Mouse (Mus musculus) cortical plate, adult 2 months (tissue): ENCODE results near the gene Rnf123. TPM values are rescaled to one million over a fixed set of nuclear protein-coding genes. Genes with fewer than 3 reads are reported as not detected.

ENCODE experiments used
- H3K27ac ChIP-seq: fragments of 200-500 bp; 2 replicates; pipeline ENCODE4 v1.5.1; 2012; ENCODE audit warnings: low read length, control low read depth, inconsistent platforms; ENCODE audit not compliant: insufficient read depth
- H3K4me1 ChIP-seq: fragments of 200-500 bp; 2 replicates; pipeline ENCODE4 v1.6.1; 2011; ENCODE audit warnings: low read length; ENCODE audit not compliant: control insufficient read depth, insufficient read depth
- H3K4me3 ChIP-seq: fragments of 200-500 bp; 2 replicates; pipeline ENCODE4 v1.5.1; 2011; ENCODE audit warnings: mild to moderate bottlenecking, low read length, control low read depth; ENCODE audit not compliant: insufficient read depth
- CTCF ChIP-seq: fragments of 200-500 bp; IDR thresholded peaks from 2 replicates; pipeline ENCODE4 v1.5.1; 2011; ENCODE audit warnings: mild to moderate bottlenecking, control low read depth, low read length; ENCODE audit not compliant: insufficient read depth; ENCODE audit errors: extremely low read depth
- POLR2A ChIP-seq: fragments of 200-500 bp; IDR thresholded peaks from 2 replicates; pipeline ENCODE4 v1.6.1; 2011; ENCODE audit warnings: mild to moderate bottlenecking, low read length, control low read depth; ENCODE audit not compliant: insufficient read depth; ENCODE audit errors: extremely low read depth
- polyA plus RNA-seq: library from polyadenylated mRNA; depleted of rRNA; stranded (reverse); fragments of >200 nt; gene quantifications from 2 replicates; pipeline ENCODE4 v1.2.3, GENCODE M21; 2012

Gene Rnf123
- polyA plus RNA-seq, 1 experiment = 76.2 TPM

- Histone ChIP-seq H3K27ac (no peak overlapping the region), H3K4me3 (no peak overlapping the region; the same call in 1 of the 2 replicates)
- TF ChIP-seq CTCF (no peak), POLR2A (no peak)
These were observed 35.3 kb downstream of the Rnf123 start for GRCm38 (mm10) chr9:108047601-108048565.

GRCm38 (mm10) chr9:108046582-108046981 lies 36.6 kb downstream of the Rnf123 start:
- Histone ChIP-seq H3K27ac (no peak overlapping the region), H3K4me3 (no peak overlapping the region), H3K4me1 (0 out of 2 replicates have a peak, but pooled peaks cover 4% of the 10 kb centered on the region)
- TF ChIP-seq CTCF (no peak), POLR2A (no peak)

More at GRCm38 (mm10) chr9:108047601-108048565, 35.3 kb downstream of the Rnf123 start:
- H3K4me1 ChIP-seq = 0 out of 2 replicates have a peak, but pooled peaks cover 4% of the 10 kb centered on the region

- TF ChIP-seq POLR2A (no peak), CTCF (no peak)
- H3K27ac ChIP-seq = no peak overlapping the region
- no peak overlapping the region for H3K4me3 ChIP-seq
- H3K4me1 ChIP-seq = 0 out of 2 replicates have a peak, but pooled peaks cover 2% of the 10 kb centered on the region
These were observed 38.2 kb downstream of the Rnf123 start for GRCm38 (mm10) chr9:108044751-108045492.

GRCm38 (mm10) chr9:108035331-108036156 lies 47.6 kb downstream of the Rnf123 start:
- H3K4me1 ChIP-seq = no peaks in the 10 kb centered on the region
- H3K4me3 ChIP-seq = no peak overlapping the region
- no peak overlapping the region for H3K27ac ChIP-seq
- no peak for TF ChIP-seq CTCF
- TF ChIP-seq POLR2A = no peak

DNA sequence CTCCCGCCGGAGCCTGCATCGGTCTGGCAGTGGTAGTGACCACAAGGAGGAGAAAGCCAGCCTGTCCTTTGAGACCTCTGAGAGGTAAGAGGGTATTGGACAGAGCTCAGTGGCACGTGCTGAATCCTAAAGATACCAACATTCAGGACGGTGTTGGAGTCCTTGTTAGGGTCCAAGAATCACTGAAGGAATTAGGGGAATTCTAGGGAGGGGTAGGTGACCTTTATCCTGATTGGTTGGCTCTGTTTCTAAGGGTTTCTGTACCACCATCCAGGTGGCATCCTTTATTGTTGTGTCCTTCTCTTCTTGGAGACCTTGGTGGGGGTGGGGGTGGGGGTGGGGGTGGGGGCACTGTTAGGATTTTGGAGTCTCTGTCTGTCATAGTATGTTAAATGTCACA lies 51.0 kb downstream of the Rnf123 start:
- TF ChIP-seq CTCF (no peak), POLR2A (no peak)
- no peaks in the 10 kb centered on the region for H3K4me1 ChIP-seq
- H3K4me3 ChIP-seq = no peak overlapping the region
- no peak overlapping the region for H3K27ac ChIP-seq

GRCm38 (mm10) chr9:108027867-108028266 lies 55.3 kb downstream of the Rnf123 start:
- no peak overlapping the region for H3K27ac ChIP-seq
- H3K4me3 ChIP-seq = no peak overlapping the region
- TF ChIP-seq CTCF = no peak
- no peak for TF ChIP-seq POLR2A
- no peaks in the 10 kb centered on the region for H3K4me1 ChIP-seq

GRCm38 (mm10) chr9:108026584-108026983 lies 56.6 kb downstream of the Rnf123 start:
- no peak overlapping the region for H3K27ac ChIP-seq
- no peak for TF ChIP-seq CTCF
- TF ChIP-seq POLR2A = no peak
- H3K4me3 ChIP-seq = no peak overlapping the region
- H3K4me1 ChIP-seq = peaks cover 2% of the 10 kb centered on the region; the same call in 1 of the 2 replicates

DNA sequence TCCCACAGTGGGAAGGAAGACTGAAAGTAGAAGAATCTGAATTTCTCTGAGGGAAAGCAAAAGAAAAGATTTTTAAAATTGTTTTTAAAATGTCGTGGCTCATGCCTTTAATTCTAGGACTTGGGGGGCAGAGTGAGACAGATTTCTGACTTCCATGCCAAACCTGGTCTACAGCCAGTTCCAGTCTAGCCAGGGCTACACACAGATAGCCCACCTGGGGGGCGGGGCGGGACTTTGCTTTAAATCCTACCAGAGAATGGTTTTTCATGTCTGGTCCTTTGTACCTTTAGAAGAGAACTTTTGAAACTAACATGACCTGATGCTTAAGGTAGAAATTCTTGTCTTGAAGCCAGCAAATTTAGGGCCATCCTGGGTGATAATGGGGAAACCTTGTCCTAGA lies 59.9 kb downstream of the Rnf123 start:
- TF ChIP-seq CTCF = no peak
- no peak for TF ChIP-seq POLR2A
- peaks cover 4% of the 10 kb centered on the region for H3K4me1 ChIP-seq
- H3K27ac ChIP-seq = no peak overlapping the region
- H3K4me3 ChIP-seq = no peak overlapping the region

DNA sequence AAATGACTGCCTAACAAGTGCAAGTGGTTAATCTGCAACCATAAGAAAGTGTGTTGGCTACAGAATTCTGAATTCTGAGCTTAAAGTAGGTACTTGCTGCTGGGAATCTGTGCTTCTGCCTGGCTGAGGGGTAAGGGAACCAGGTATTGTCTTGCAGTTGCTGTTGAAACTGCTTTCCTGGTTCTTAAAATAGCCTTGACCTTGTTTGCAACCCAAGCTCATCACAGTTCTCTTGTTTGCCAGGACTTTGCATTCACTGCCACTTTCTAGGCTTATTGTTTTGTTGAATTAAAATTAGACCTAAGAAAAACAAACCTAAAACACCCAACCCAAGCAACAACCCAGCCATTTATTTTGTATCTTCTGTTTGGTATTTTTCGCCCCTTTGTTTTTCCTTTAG lies 62.4 kb downstream of the Rnf123 start:
- TF ChIP-seq CTCF (no peak), POLR2A (no peak)
- no peak overlapping the region for H3K4me3 ChIP-seq
- H3K27ac ChIP-seq = no peak overlapping the region
- peaks cover 10% of the 10 kb centered on the region for H3K4me1 ChIP-seq
